Comparison of ENCODE assay signal across 26 mouse cellular contexts in genomic region chr11:73759115-73759514, GRCm38 (mm10). TPM values are rescaled to one million over a fixed set of nuclear protein-coding genes. Genes with fewer than 3 reads are reported as not detected.
DNase-seq lines count a peak whose midpoint lies in the region; ATAC-seq and TF ChIP-seq lines count a peak whose summit lies in the region.
"Had no signal": no experiment of that assay in that cellular context is flagged by ENCODE, and none has a peak within 500 bp of the region (broad histone marks: within the 10 kb centered on the region; RNA-seq: fewer than 3 reads in every experiment).

No protein-coding gene starts in this region.

- no peak for TF ChIP-seq POLR2A in CH12.LX (IDR thresholded peaks at IDR 0.05; ENCODE audit: low read depth, low read length)

- peaks cover 2% of the 10 kb centered on the region for H3K27me3 ChIP-seq in CH12.LX (replicated peaks)
- no peaks in the 10 kb centered on the region for H3K27me3 ChIP-seq in heart, embryonic 12.5 days (replicated peaks)
- H3K27me3 ChIP-seq: Patski had no signal

- H3K27ac ChIP-seq in CH12.LX (ENCODE audit: insufficient read depth, low read depth), result no peak overlapping the region
- no peak overlapping the region for H3K27ac ChIP-seq in heart, embryonic 12.5 days (ENCODE audit: poor library complexity, severe bottlenecking)

- no peak for TF ChIP-seq RAD21 in CH12.LX (IDR thresholded peaks at IDR 0.05; ENCODE audit: low read depth, low read length)

- H3K9me3 ChIP-seq in CH12.LX (replicated peaks; ENCODE audit: low read length), result no peaks in the 10 kb centered on the region
- peaks cover 28% of the 10 kb centered on the region for H3K9me3 ChIP-seq in heart, embryonic 12.5 days (replicated peaks)
- H3K9me3 ChIP-seq: G1E had no signal

- no peak overlapping the region for H3K4me3 ChIP-seq in CH12.LX (replicated peaks in 1 of 3; ENCODE audit: low read depth in 2 of 3, low read length in 2 of 3, poor library complexity in 1 of 3)
- H3K4me3 ChIP-seq in heart, embryonic 12.5 days, result no peak overlapping the region

- peak; percentile 90 for TF ChIP-seq EP300 in CH12.LX (IDR thresholded peaks at IDR 0.05; ENCODE audit: low read length)

- dilution Hi-C loops in CH12.LX (cut with MboI; ENCODE audit: extremely low pct_ligation_motif_present, extremely low pct_unique_long_range_greater_than_20kb, low sequenced_read_pairs), result no loop called here

- DNase-seq in 416B (ENCODE audit: low read depth) (peak; percentile 4), CH12.LX (ENCODE audit: extremely low read depth) (peak; percentile 58)
- no peak for DNase-seq in testis, postnatal 14 days (ENCODE audit: low spot score)
- DNase-seq: adrenal gland, adult 2 months; adrenal gland, adult 8-10 months; adrenal gland, postnatal 10 days; adrenal gland, postnatal 14 days; adrenal gland, postnatal 25 days; adrenal gland, postnatal 36 days; B cell, adult 2 months; cerebellum, adult 11 months; cerebellum, adult 11-12 months; cerebellum, adult 18-20 months; cerebellum, adult 2 months; cerebellum, adult 8-10 months had no signal

- no peaks in the 10 kb centered on the region for H3K36me3 ChIP-seq in CH12.LX (replicated peaks in 1 of 2; ENCODE audit: control insufficient read depth in 1 of 2, insufficient read depth in 1 of 2, low read length in 1 of 2)
- no peaks in the 10 kb centered on the region for H3K36me3 ChIP-seq in heart, embryonic 12.5 days
- H3K36me3 ChIP-seq: G1E had no signal

- in situ Hi-C loops in CH12.LX (cut with MboI; ENCODE audit: low pct_ligation_motif_present, low pct_unique_long_range_greater_than_20kb, low sequenced_read_pairs), result no loop called here

- no peak for TF ChIP-seq CTCF in CH12.LX (conservative IDR thresholded peaks at IDR 0.05 in 1 of 2, IDR thresholded peaks at IDR 0.05 in 1 of 2; ENCODE audit: low read depth in 2 of 2, low read length in 2 of 2)

- H3K79me2 ChIP-seq in CH12.LX (replicated peaks; ENCODE audit: control insufficient read depth, extremely low read depth, insufficient read depth, poor library complexity, severe bottlenecking), result no peaks in the 10 kb centered on the region

- H3K4me1 ChIP-seq in CH12.LX (ENCODE audit: control insufficient read depth in 1 of 2, insufficient read depth in 2 of 2), result peaks cover 0 to 6% of the 10 kb centered on the region in 2 experiments; a peak in 3 of 4 replicates
- no peaks in the 10 kb centered on the region for H3K4me1 ChIP-seq in heart, embryonic 12.5 days (replicated peaks)

- H3K9ac ChIP-seq in CH12.LX (ENCODE audit: insufficient read depth, low read depth), result no peak overlapping the region
- no peak overlapping the region for H3K9ac ChIP-seq in heart, embryonic 12.5 days

- no peak for ATAC-seq in heart, embryonic 12.5 days (ENCODE audit: insufficient number of reproducible peaks, low FRiP score)
- ATAC-seq: activated CD4-positive, CD25-positive, alpha-beta regulatory T cell, adult 4 months; CD4-positive, CD25-positive, alpha-beta regulatory T cell, adult 4 months; Patski had no signal

- H3K4me2 ChIP-seq in CH12.LX (ENCODE audit: insufficient read depth, low read depth, poor library complexity, severe bottlenecking), result no peak overlapping the region
- no peak overlapping the region for H3K4me2 ChIP-seq in heart, embryonic 12.5 days

TF ChIP-seq in CH12.LX, 34 proteins besides CTCF, POLR2A, EP300 and RAD21:
- TF ChIP-seq ZKSCAN1 (IDR thresholded peaks at IDR 0.05; ENCODE audit: borderline replicate concordance, low read depth, low read length), result no peak
- peak; percentile 35; the same call in 1 of the 2 replicates for TF ChIP-seq IRF4 (IDR thresholded peaks at IDR 0.05; ENCODE audit: low read depth, low read length)
- TF ChIP-seq ZNF384 (IDR thresholded peaks at IDR 0.05; ENCODE audit: low read depth, low read length), result 0 out of 2 replicates have a peak, but pooled peaks have one; percentile 34
- TF ChIP-seq USF2 (conservative IDR thresholded peaks at IDR 0.05; ENCODE audit: low read depth, low read length), result no peak
- peak; percentile 51; the same call in 1 of the 2 replicates for TF ChIP-seq MEF2A (IDR thresholded peaks at IDR 0.05; ENCODE audit: borderline replicate concordance, low read depth, low read length)
- TF ChIP-seq BHLHE40 (IDR thresholded peaks at IDR 0.05; ENCODE audit: low read depth, low read length), result peak; percentile 29; the same call in 1 of the 2 replicates
- TF ChIP-seq MAFK (IDR thresholded peaks at IDR 0.05; ENCODE audit: insufficient replicate concordance, low read length), result peak; percentile 61
- no peak for TF ChIP-seq E2F4 (IDR thresholded peaks at IDR 0.05; ENCODE audit: insufficient replicate concordance, low read depth, low read length)
- no peak for TF ChIP-seq MYC (IDR thresholded peaks at IDR 0.05; ENCODE audit: low read depth, low read length)
- TF ChIP-seq NRF1 (IDR thresholded peaks at IDR 0.05; ENCODE audit: low read depth, low read length), result no peak
- peak; percentile 90 for TF ChIP-seq JUND (conservative IDR thresholded peaks at IDR 0.05; ENCODE audit: low read depth, low read length)
- TF ChIP-seq ETS1 (conservative IDR thresholded peaks at IDR 0.05; ENCODE audit: low read depth, low read length), result peak; percentile 78
- no peak for TF ChIP-seq POLR2AphosphoS2 (IDR thresholded peaks at IDR 0.05; ENCODE audit: low read depth, low read length)
- TF ChIP-seq JUN (IDR thresholded peaks at IDR 0.05; ENCODE audit: insufficient read depth, low read depth, low read length), result peak; percentile 87
- no peak for TF ChIP-seq UBTF (IDR thresholded peaks at IDR 0.05; ENCODE audit: low read depth, low read length)
- TF ChIP-seq CHD2 (IDR thresholded peaks at IDR 0.05; ENCODE audit: low read length), result no peak; the same call in 1 of the 2 replicates

RNA-seq across cellular contexts. Expression of gene Olfr389, which starts 21.4 kb away (rescaled TPM):
- total RNA-seq in CH12.LX (2012; rRNA removed), result not detected in 2 replicates
- total RNA-seq in CH12.LX (2014; rRNA removed), result not detected in 2 replicates
- not detected in 2 replicates for polyA plus RNA-seq in CH12.LX (2012; ENCODE audit: insufficient read length, low read depth)
- polyA plus RNA-seq in heart, embryonic 12.5 days (2016; fragmentation: Nextera tagmentation; extraction: Ambion mirVana), result not detected in 2 replicates
- total RNA-seq: adrenal gland, adult 18-20 months; adrenal gland, adult 2 months; adrenal gland, adult 8-10 months; adrenal gland, postnatal 10 days; adrenal gland, postnatal 14 days; adrenal gland, postnatal 25 days; adrenal gland, postnatal 36 days; adrenal gland, postnatal 4 days; ES-E14; MEL had no signal
- polyA plus RNA-seq: activated CD4-positive, CD25-positive, alpha-beta regulatory T cell, adult 4 months; adrenal gland, adult 2 months; brain, embryonic 14.5 days; C2C12; CD4-positive, CD25-positive, alpha-beta regulatory T cell, adult 4 months; cerebellum, adult 2 months; G1E; Patski had no signal

RNA-seq across cellular contexts. Expression of gene Olfr390, which starts 23.6 kb away (rescaled TPM):
- not detected in 2 replicates for total RNA-seq in CH12.LX (2012; rRNA removed)
- total RNA-seq in CH12.LX (2014; rRNA removed), result not detected in 2 replicates
- polyA plus RNA-seq in CH12.LX (2012; ENCODE audit: insufficient read length, low read depth), result not detected in 2 replicates
- polyA plus RNA-seq in heart, embryonic 12.5 days (2016; fragmentation: Nextera tagmentation; extraction: Ambion mirVana), result not detected in 2 replicates
- total RNA-seq: adrenal gland, adult 18-20 months; adrenal gland, adult 2 months; adrenal gland, adult 8-10 months; adrenal gland, postnatal 10 days; adrenal gland, postnatal 14 days; adrenal gland, postnatal 25 days; adrenal gland, postnatal 36 days; adrenal gland, postnatal 4 days; ES-E14; MEL had no signal
- polyA plus RNA-seq: activated CD4-positive, CD25-positive, alpha-beta regulatory T cell, adult 4 months; adrenal gland, adult 2 months; brain, embryonic 14.5 days; C2C12; CD4-positive, CD25-positive, alpha-beta regulatory T cell, adult 4 months; cerebellum, adult 2 months; G1E; Patski had no signal

RNA-seq across cellular contexts. Expression of gene Olfr391-ps, which starts 43.7 kb away (rescaled TPM):
- not detected in 2 replicates for total RNA-seq in CH12.LX (2012; rRNA removed)
- total RNA-seq in CH12.LX (2014; rRNA removed), result not detected in 2 replicates
- polyA plus RNA-seq in CH12.LX (2012; ENCODE audit: insufficient read length, low read depth), result not detected in 2 replicates
- polyA plus RNA-seq in heart, embryonic 12.5 days (2016; fragmentation: Nextera tagmentation; extraction: Ambion mirVana), result not detected in 2 replicates
- total RNA-seq: adrenal gland, adult 18-20 months; adrenal gland, adult 2 months; adrenal gland, adult 8-10 months; adrenal gland, postnatal 10 days; adrenal gland, postnatal 14 days; adrenal gland, postnatal 25 days; adrenal gland, postnatal 36 days; adrenal gland, postnatal 4 days; ES-E14; MEL had no signal
- polyA plus RNA-seq: activated CD4-positive, CD25-positive, alpha-beta regulatory T cell, adult 4 months; adrenal gland, adult 2 months; brain, embryonic 14.5 days; C2C12; CD4-positive, CD25-positive, alpha-beta regulatory T cell, adult 4 months; cerebellum, adult 2 months; G1E; Patski had no signal

RNA-seq across cellular contexts. Expression of gene Olfr392, which starts 57.7 kb away (rescaled TPM):
- total RNA-seq in CH12.LX (2012; rRNA removed) (not detected in 2 replicates), CH12.LX (2014; rRNA removed) (not detected in 2 replicates)
- not detected in 2 replicates for polyA plus RNA-seq in CH12.LX (2012; ENCODE audit: insufficient read length, low read depth)
- not detected in 2 replicates for polyA plus RNA-seq in heart, embryonic 12.5 days (2016; fragmentation: Nextera tagmentation; extraction: Ambion mirVana)
- total RNA-seq: adrenal gland, adult 18-20 months; adrenal gland, adult 2 months; adrenal gland, adult 8-10 months; adrenal gland, postnatal 10 days; adrenal gland, postnatal 14 days; adrenal gland, postnatal 25 days; adrenal gland, postnatal 36 days; adrenal gland, postnatal 4 days; ES-E14; MEL had no signal
- polyA plus RNA-seq: adrenal gland, adult 2 months; brain, embryonic 14.5 days; C2C12; cerebellum, adult 2 months; G1E; Patski had no signal
